Mouse (Mus musculus): ENCODE measurements around the gene Fgd6. TPM values are rescaled to one million over a fixed set of nuclear protein-coding genes. Genes with fewer than 3 reads are reported as not detected.

The Fgd6 gene
- total and polyA plus RNA-seq, 3 experiments = 1.2 to 2.8 TPM; not detected in 1

DNA sequence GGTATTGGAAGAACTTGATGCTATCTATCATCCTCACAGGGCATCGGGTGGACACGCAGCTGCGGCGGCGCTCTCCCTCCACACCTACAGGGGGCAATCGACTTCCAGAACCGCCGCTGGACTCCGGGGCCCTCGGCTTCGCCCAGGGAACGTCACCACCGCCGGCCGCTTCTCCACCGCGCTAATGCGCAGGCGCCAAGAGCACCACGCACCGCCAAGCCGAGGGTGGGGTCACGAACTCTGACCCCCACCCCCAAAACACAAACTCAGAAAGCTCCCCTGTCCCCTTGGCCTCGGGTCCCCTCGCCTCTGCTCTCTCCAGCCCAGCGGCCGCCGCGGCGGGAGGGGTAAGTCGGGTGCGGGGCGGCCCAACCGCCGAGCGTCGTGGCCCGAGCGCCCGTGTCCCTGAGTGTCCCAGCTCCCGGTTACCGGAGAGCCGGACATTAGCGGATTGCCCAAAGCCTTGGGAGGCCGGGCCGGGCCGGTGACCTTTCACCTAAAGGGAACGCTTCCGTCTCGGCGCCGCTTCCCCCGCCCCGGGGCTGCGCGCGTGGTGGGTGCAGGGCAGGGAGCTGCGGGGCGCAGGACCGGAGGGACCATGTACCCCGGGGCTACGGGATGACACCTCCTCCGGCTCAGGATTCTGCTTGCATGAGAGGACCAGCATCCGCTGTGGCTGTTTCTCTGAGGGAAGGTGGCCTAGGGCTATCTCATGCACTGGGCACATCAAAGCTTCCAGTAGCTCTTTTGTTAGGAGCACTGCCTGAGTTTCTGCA lies 112.1 kb downstream of the Fgd6 start, which contains the start of gene Nr2c1 (continued):
- no peak for TF ChIP-seq ZMIZ1 (IDR thresholded peaks at IDR 0.05; ENCODE audit: low read depth, low read length)
- no peak for TF ChIP-seq JUND (IDR thresholded peaks at IDR 0.05; ENCODE audit: low read depth, low read length)
- TF ChIP-seq MAX (IDR thresholded peaks at IDR 0.05; ENCODE audit: low read length) = no peak
- TF ChIP-seq NELFE (IDR thresholded peaks at IDR 0.05; ENCODE audit: low read depth, low read length) = peak; percentile 51

DNA sequence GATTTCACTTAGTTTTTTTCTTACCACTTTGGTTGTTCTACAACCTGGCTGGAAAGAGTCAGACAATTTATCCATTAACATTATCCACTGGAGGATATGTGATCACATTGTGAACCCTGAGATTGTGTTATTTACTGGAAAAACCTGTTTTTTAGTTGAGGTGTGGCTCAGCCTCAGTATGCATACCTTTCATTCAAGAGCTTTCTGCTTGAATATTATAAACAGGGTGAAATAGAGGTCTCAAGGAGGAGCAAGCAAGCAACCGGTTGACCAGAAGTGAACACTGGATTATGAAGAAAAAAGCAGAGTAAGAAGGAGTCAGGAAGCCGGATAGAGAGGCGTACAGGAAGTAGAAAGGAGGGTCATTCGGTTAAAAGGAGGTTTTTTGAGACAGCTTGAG lies 115.7 kb downstream of the Fgd6 start:
- H3K4me1 ChIP-seq (ENCODE audit: control insufficient read depth in 1 of 2, insufficient read depth in 2 of 2, low read length in 2 of 2) = peaks cover 0 to 3% of the 10 kb centered on the region in 2 experiments; a peak in 1 of 4 replicates
- TF ChIP-seq HCFC1 (IDR thresholded peaks at IDR 0.05; ENCODE audit: low read depth, low read length) = no peak
- TF ChIP-seq ZC3H11A (IDR thresholded peaks at IDR 0.05; ENCODE audit: low read depth, low read length) = no peak
- no peak for TF ChIP-seq TAL1 (IDR thresholded peaks at IDR 0.05; ENCODE audit: low read length)
- no peak for TF ChIP-seq E2F4 (IDR thresholded peaks at IDR 0.05; ENCODE audit: borderline replicate concordance, low read depth, low read length)
- no peak for TF ChIP-seq USF1 (IDR thresholded peaks at IDR 0.05; ENCODE audit: low read depth, low read length)
- TF ChIP-seq USF2 (IDR thresholded peaks at IDR 0.05; ENCODE audit: borderline replicate concordance in 1 of 2, insufficient read depth in 1 of 2, low read depth in 1 of 2, low read length in 2 of 2) = no peak
- no peak for TF ChIP-seq ELF1 (IDR thresholded peaks at IDR 0.05; ENCODE audit: low read depth, low read length)
- TF ChIP-seq POLR2AphosphoS2 (IDR thresholded peaks at IDR 0.05; ENCODE audit: low read length) = no peak
- no peaks in the 10 kb centered on the region for H3K27me3 ChIP-seq (ENCODE audit: control insufficient read depth in 1 of 2, insufficient read depth in 2 of 2, low read length in 2 of 2)
- no peak overlapping the region for H3K27ac ChIP-seq (ENCODE audit: control insufficient read depth, low read depth, low read length)
- no peaks in the 10 kb centered on the region for H3K9me3 ChIP-seq (replicated peaks; ENCODE audit: insufficient read depth, low read length)
- peaks cover 0 to 3% of the 10 kb centered on the region in 2 experiments; a peak in 1 of 4 replicates for H3K36me3 ChIP-seq (ENCODE audit: control insufficient read depth in 1 of 2, insufficient read depth in 2 of 2, low read length in 2 of 2)
- no peak for DNase-seq (ENCODE audit: low read depth, low spot score)
- peaks cover 8% of the 10 kb centered on the region; the same call in 1 of the 2 replicates for H3K79me2 ChIP-seq (ENCODE audit: control insufficient read depth, insufficient read depth, low read length, poor library complexity)
- no peak overlapping the region for H3K4me3 ChIP-seq (ENCODE audit: control insufficient read depth in 1 of 2, insufficient read depth in 1 of 2, low read depth in 2 of 2, low read length in 2 of 2)
- no peak overlapping the region for H3K9ac ChIP-seq (ENCODE audit: control insufficient read depth, low read depth, low read length, poor library complexity, severe bottlenecking)

DNA sequence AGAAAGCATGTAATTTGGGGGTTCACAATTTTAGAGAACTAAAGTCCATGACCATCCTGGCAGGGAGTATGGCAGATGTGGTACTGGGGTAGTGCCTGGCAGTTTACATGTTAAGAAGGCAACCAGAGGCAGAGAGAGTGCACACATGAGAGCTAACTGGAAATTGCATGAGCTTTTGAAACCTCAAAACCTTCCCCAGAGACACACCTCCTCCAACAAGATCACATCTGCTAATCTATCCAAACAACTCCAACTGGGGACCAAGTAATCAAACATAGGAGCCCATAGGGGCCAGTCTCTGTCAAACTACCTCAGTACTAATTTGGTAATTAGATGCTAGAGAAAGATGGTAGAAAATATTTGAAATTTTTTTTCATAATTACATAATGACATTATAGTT lies 118.0 kb downstream of the Fgd6 start:
- H3K36me3 ChIP-seq (ENCODE audit: control insufficient read depth in 1 of 2, insufficient read depth in 2 of 2, low read length in 2 of 2) = peaks cover under 1 to 4% of the 10 kb centered on the region in 2 experiments; a peak in 3 of 4 replicates
- H3K4me1 ChIP-seq (ENCODE audit: control insufficient read depth in 1 of 2, insufficient read depth in 2 of 2, low read length in 2 of 2) = peaks cover 0 to 1% of the 10 kb centered on the region in 2 experiments; a peak in 1 of 4 replicates
- no peak overlapping the region for H3K27ac ChIP-seq (ENCODE audit: control insufficient read depth, low read depth, low read length)
- no peak overlapping the region for H3K4me3 ChIP-seq (ENCODE audit: control insufficient read depth in 1 of 2, insufficient read depth in 1 of 2, low read depth in 2 of 2, low read length in 2 of 2)
- TF ChIP-seq CHD2 (IDR thresholded peaks at IDR 0.05; ENCODE audit: low read length) (no peak), UBTF (IDR thresholded peaks at IDR 0.05; ENCODE audit: borderline replicate concordance, insufficient read depth, low read depth, low read length) (no peak), BHLHE40 (IDR thresholded peaks at IDR 0.05; ENCODE audit: borderline replicate concordance, low read depth, low read length) (no peak), CHD1 (IDR thresholded peaks at IDR 0.05; ENCODE audit: low read depth, low read length) (no peak), TAL1 (IDR thresholded peaks at IDR 0.05; ENCODE audit: low read length) (no peak), USF1 (IDR thresholded peaks at IDR 0.05; ENCODE audit: low read depth, low read length) (no peak)
- DNase-seq (ENCODE audit: low read depth, low spot score) = no peak
- no peak overlapping the region for H3K9ac ChIP-seq (ENCODE audit: control insufficient read depth, low read depth, low read length, poor library complexity, severe bottlenecking)
- no peaks in the 10 kb centered on the region for H3K27me3 ChIP-seq (ENCODE audit: control insufficient read depth in 1 of 2, insufficient read depth in 2 of 2, low read length in 2 of 2)
- H3K79me2 ChIP-seq (ENCODE audit: control insufficient read depth, insufficient read depth, low read length, poor library complexity) = peaks cover 2% of the 10 kb centered on the region; the same call in 1 of the 2 replicates
- H3K9me3 ChIP-seq (replicated peaks; ENCODE audit: insufficient read depth, low read length) = no peaks in the 10 kb centered on the region

Measured in MEL (cell line).